11 mouse cellular contexts compared by ENCODE assay signal in the genomic region with DNA sequence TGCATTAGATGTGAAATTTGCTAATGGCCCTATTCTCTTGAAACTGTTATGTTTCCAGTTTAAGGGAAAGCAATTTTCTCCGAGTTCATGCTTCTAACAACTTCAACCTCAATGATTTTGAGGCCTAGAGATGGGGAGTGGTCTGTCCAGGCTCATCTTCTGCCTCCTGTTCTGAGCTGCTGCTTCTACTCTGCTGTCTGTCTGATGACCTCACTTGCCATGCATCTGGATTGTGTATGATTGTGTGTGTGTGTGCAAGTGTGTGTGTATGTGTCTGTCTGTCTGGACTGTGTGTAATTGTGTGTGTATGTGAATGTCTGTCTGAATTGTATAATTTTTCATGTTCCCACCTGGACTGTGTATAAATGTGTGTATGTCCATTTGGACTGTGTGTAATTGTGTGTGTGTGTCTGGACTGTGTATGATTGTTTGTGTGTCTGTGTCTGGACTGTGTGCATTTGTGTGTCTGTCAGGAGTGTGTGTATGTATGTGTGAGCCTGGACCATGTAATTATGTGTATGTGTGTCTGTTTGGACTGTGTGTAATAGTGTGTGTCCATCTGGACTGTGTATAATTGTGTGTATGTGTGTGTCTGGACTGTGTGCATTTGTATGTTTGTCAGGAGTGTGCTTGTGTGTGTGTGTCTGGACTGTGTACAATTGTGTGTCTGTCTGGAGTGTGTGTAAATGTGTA. TPM values are rescaled to one million over a fixed set of nuclear protein-coding genes. Genes with fewer than 3 reads are reported as not detected.
DNase-seq lines count a peak whose midpoint lies in the region; ATAC-seq and TF ChIP-seq lines count a peak whose summit lies in the region.
"Had no signal": no experiment of that assay in that cellular context is flagged by ENCODE, and none has a peak within 500 bp of the region (broad histone marks: within the 10 kb centered on the region; RNA-seq: fewer than 3 reads in every experiment).

No protein-coding gene starts in this region.

- H3K9me3 ChIP-seq in hindbrain, embryonic 13.5 days = no peaks in the 10 kb centered on the region
- no peaks in the 10 kb centered on the region for H3K9me3 ChIP-seq in hindbrain, embryonic 11.5 days (ENCODE audit: control insufficient read depth, low read length)
- no peaks in the 10 kb centered on the region for H3K9me3 ChIP-seq in midbrain, embryonic 12.5 days
- no peaks in the 10 kb centered on the region for H3K9me3 ChIP-seq in midbrain, embryonic 10.5 days (replicated peaks)
- no peaks in the 10 kb centered on the region for H3K9me3 ChIP-seq in limb, embryonic 15.5 days
- no peaks in the 10 kb centered on the region for H3K9me3 ChIP-seq in stomach, postnatal 0 days (ENCODE audit: control insufficient read depth, low read length)

- no peak overlapping the region for H3K27ac ChIP-seq in hindbrain, embryonic 13.5 days
- no peak overlapping the region for H3K27ac ChIP-seq in hindbrain, embryonic 11.5 days (ENCODE audit: low read depth, low read length)
- H3K27ac ChIP-seq in midbrain, embryonic 12.5 days (replicated peaks) = no peak overlapping the region
- H3K27ac ChIP-seq in midbrain, embryonic 10.5 days (replicated peaks) = no peak overlapping the region
- H3K27ac ChIP-seq in limb, embryonic 15.5 days = peak overlapping the region; percentile 44; the same call in 1 of the 2 replicates
- H3K27ac ChIP-seq in stomach, postnatal 0 days (replicated peaks) = peak overlapping the region; percentile 69

- no peak overlapping the region for H3K4me3 ChIP-seq in hindbrain, embryonic 13.5 days
- no peak overlapping the region for H3K4me3 ChIP-seq in hindbrain, embryonic 11.5 days (ENCODE audit: low read depth, low read length)
- no peak overlapping the region for H3K4me3 ChIP-seq in midbrain, embryonic 12.5 days
- H3K4me3 ChIP-seq in midbrain, embryonic 10.5 days = no peak overlapping the region
- no peak overlapping the region for H3K4me3 ChIP-seq in limb, embryonic 15.5 days
- no peak overlapping the region for H3K4me3 ChIP-seq in stomach, postnatal 0 days (ENCODE audit: low read depth, low read length)

- no peak overlapping the region for H3K4me2 ChIP-seq in hindbrain, embryonic 13.5 days
- H3K4me2 ChIP-seq in hindbrain, embryonic 11.5 days (replicated peaks; ENCODE audit: low read depth, low read length) = no peak overlapping the region
- H3K4me2 ChIP-seq in midbrain, embryonic 12.5 days (replicated peaks) = no peak overlapping the region
- H3K4me2 ChIP-seq in limb, embryonic 15.5 days = no peak overlapping the region
- H3K4me2 ChIP-seq in stomach, postnatal 0 days (replicated peaks; ENCODE audit: low read depth) = no peak overlapping the region

- H3K36me3 ChIP-seq in hindbrain, embryonic 13.5 days = peaks cover 8% of the 10 kb centered on the region; the same call in 1 of the 2 replicates
- H3K36me3 ChIP-seq in hindbrain, embryonic 11.5 days (ENCODE audit: control insufficient read depth, insufficient read depth, low read length) = no peaks in the 10 kb centered on the region
- 0 out of 2 replicates have a peak, but pooled peaks cover 4% of the 10 kb centered on the region for H3K36me3 ChIP-seq in midbrain, embryonic 12.5 days
- no peaks in the 10 kb centered on the region for H3K36me3 ChIP-seq in midbrain, embryonic 10.5 days
- peaks cover 4% of the 10 kb centered on the region; the same call in 1 of the 2 replicates for H3K36me3 ChIP-seq in limb, embryonic 15.5 days
- H3K36me3 ChIP-seq in stomach, postnatal 0 days (ENCODE audit: control insufficient read depth, insufficient read depth, low read length) = no peaks in the 10 kb centered on the region

- ATAC-seq in hindbrain, embryonic 13.5 days (ENCODE audit: low FRiP score) = peak; percentile 54; the same call in 1 of the 2 replicates
- ATAC-seq in hindbrain, embryonic 11.5 days (ENCODE audit: low FRiP score) = no peak
- peak; percentile 54 for ATAC-seq in midbrain, embryonic 12.5 days (ENCODE audit: low FRiP score, low read depth)
- ATAC-seq in limb, embryonic 15.5 days (ENCODE audit: insufficient number of reproducible peaks, low FRiP score, low TSS enrichment, low read depth) = 0 out of 2 replicates have a peak, but pooled peaks have one; percentile 44
- peak; percentile 57; the same call in 1 of the 2 replicates for ATAC-seq in stomach, postnatal 0 days (ENCODE audit: low FRiP score, low TSS enrichment)
- ATAC-seq: forebrain, embryonic 14.5 days had no signal

- no peaks in the 10 kb centered on the region for H3K27me3 ChIP-seq in hindbrain, embryonic 13.5 days
- H3K27me3 ChIP-seq in hindbrain, embryonic 11.5 days (ENCODE audit: control insufficient read depth, insufficient read depth, low read length) = no peaks in the 10 kb centered on the region
- H3K27me3 ChIP-seq in midbrain, embryonic 12.5 days = no peaks in the 10 kb centered on the region
- no peaks in the 10 kb centered on the region for H3K27me3 ChIP-seq in midbrain, embryonic 10.5 days (ENCODE audit: low read depth, poor library complexity, severe bottlenecking)
- no peaks in the 10 kb centered on the region for H3K27me3 ChIP-seq in limb, embryonic 15.5 days
- H3K27me3 ChIP-seq in stomach, postnatal 0 days (ENCODE audit: control insufficient read depth, insufficient read depth, low read length) = no peaks in the 10 kb centered on the region

- TF ChIP-seq EP300 in stomach, postnatal 0 days (optimal IDR thresholded peaks at IDR 0.05) = no peak

- WGBS in hindbrain, embryonic 13.5 days = 68% methylated on average over 1 of the region's 1 CpGs
- WGBS in hindbrain, embryonic 11.5 days = 68% methylated on average over 1 of the region's 1 CpGs
- WGBS in midbrain, embryonic 12.5 days = 54% methylated on average over 1 of the region's 1 CpGs
- WGBS in midbrain, embryonic 10.5 days = 65% methylated on average over 1 of the region's 1 CpGs
- 18% methylated on average over 1 of the region's 1 CpGs for WGBS in limb, embryonic 15.5 days
- WGBS in stomach, postnatal 0 days = 31% methylated on average over 1 of the region's 1 CpGs

- H3K9ac ChIP-seq in hindbrain, embryonic 13.5 days = no peak overlapping the region
- no peak overlapping the region for H3K9ac ChIP-seq in hindbrain, embryonic 11.5 days (ENCODE audit: low read depth, low read length)
- no peak overlapping the region for H3K9ac ChIP-seq in midbrain, embryonic 12.5 days (replicated peaks)
- no peak overlapping the region for H3K9ac ChIP-seq in limb, embryonic 15.5 days
- no peak overlapping the region for H3K9ac ChIP-seq in stomach, postnatal 0 days (ENCODE audit: low read length)

- TF ChIP-seq CTCF in stomach, postnatal 0 days (IDR thresholded peaks at IDR 0.05; ENCODE audit: low read depth) = no peak

- H3K4me1 ChIP-seq in hindbrain, embryonic 13.5 days (replicated peaks) = no peaks in the 10 kb centered on the region
- no peaks in the 10 kb centered on the region for H3K4me1 ChIP-seq in hindbrain, embryonic 11.5 days (replicated peaks; ENCODE audit: control insufficient read depth, insufficient read depth, low read length)
- H3K4me1 ChIP-seq in midbrain, embryonic 12.5 days = no peaks in the 10 kb centered on the region
- no peaks in the 10 kb centered on the region for H3K4me1 ChIP-seq in midbrain, embryonic 10.5 days
- H3K4me1 ChIP-seq in limb, embryonic 15.5 days = peaks cover 13% of the 10 kb centered on the region
- no peaks in the 10 kb centered on the region for H3K4me1 ChIP-seq in stomach, postnatal 0 days (replicated peaks; ENCODE audit: control insufficient read depth, insufficient read depth)

- no peak for DNase-seq in hindbrain, embryonic 11.5 days (ENCODE audit: low spot score)
- no peak for DNase-seq in midbrain, embryonic 10.5 days (ENCODE audit: low spot score)
- no peak for DNase-seq in stomach, postnatal 0 days (ENCODE audit: low spot score)
- no peak for DNase-seq in cerebellum, adult 11-12 months
- DNase-seq in adrenal gland, postnatal 36 days = no peak
- DNase-seq: kidney, postnatal 25 days; right cerebral cortex, postnatal 25 days had no signal

RNA-seq across cellular contexts. Expression of a gene that starts 51.5 kb away (rescaled TPM):
- polyA plus RNA-seq in hindbrain, embryonic 13.5 days (2015; fragmentation: Nextera tagmentation; extraction: Ambion mirVana) = 5.7 and 6.3 TPM in 2 replicates
- polyA plus RNA-seq in hindbrain, embryonic 11.5 days (2014; fragmentation: Nextera tagmentation; extraction: Ambion mirVana) = 18.2 and 23.3 TPM in 2 replicates
- 17.1 and 19.3 TPM in 2 replicates for polyA plus RNA-seq in midbrain, embryonic 12.5 days (2016; fragmentation: Nextera tagmentation; extraction: Ambion mirVana)
- 21.7 and 26.3 TPM in 2 replicates for polyA plus RNA-seq in midbrain, embryonic 10.5 days (2016; fragmentation: Nextera tagmentation; extraction: Ambion mirVana)
- polyA plus RNA-seq in limb, embryonic 15.5 days (2015; fragmentation: Nextera tagmentation; extraction: Ambion mirVana) = 9.6 and 10.4 TPM in 2 replicates
- 2.8 and 3.3 TPM in 2 replicates for polyA plus RNA-seq in stomach, postnatal 0 days (2015; fragmentation: Nextera tagmentation; extraction: Ambion mirVana)
- total RNA-seq in adrenal gland, postnatal 36 days (2021) = 1 to 10 TPM in 1 of 2 experiments, under 1 TPM in 1; 0.76 to 1.2 TPM

RNA-seq across cellular contexts. Expression of a gene that starts 51.7 kb away (rescaled TPM):
- 20.2 and 23.1 TPM in 2 replicates for polyA plus RNA-seq in hindbrain, embryonic 13.5 days (2015; fragmentation: Nextera tagmentation; extraction: Ambion mirVana)
- polyA plus RNA-seq in hindbrain, embryonic 11.5 days (2014; fragmentation: Nextera tagmentation; extraction: Ambion mirVana) = 19.8 and 26.3 TPM in 2 replicates
- 19.5 and 20.7 TPM in 2 replicates for polyA plus RNA-seq in midbrain, embryonic 12.5 days (2016; fragmentation: Nextera tagmentation; extraction: Ambion mirVana)
- polyA plus RNA-seq in midbrain, embryonic 10.5 days (2016; fragmentation: Nextera tagmentation; extraction: Ambion mirVana) = 20.0 and 20.7 TPM in 2 replicates
- polyA plus RNA-seq in limb, embryonic 15.5 days (2015; fragmentation: Nextera tagmentation; extraction: Ambion mirVana) = 25.3 and 26.5 TPM in 2 replicates
- 14.5 and 14.7 TPM in 2 replicates for polyA plus RNA-seq in stomach, postnatal 0 days (2015; fragmentation: Nextera tagmentation; extraction: Ambion mirVana)
- total RNA-seq in adrenal gland, postnatal 36 days (2021) = 10 to 100 TPM; 12.9 to 13.8 TPM

Comparison
In these comparisons a context has a peak if more than half of its experiments do, and no peak if none do; other contexts are left out.
1. H3K27ac ChIP-seq: peak in limb, embryonic 15.5 days (single experiment) and stomach, postnatal 0 days (single experiment); none in hindbrain, embryonic 13.5 days (single experiment), hindbrain, embryonic 11.5 days (single experiment), midbrain, embryonic 12.5 days (single experiment) and midbrain, embryonic 10.5 days (single experiment).